Mouse (Mus musculus) forelimb bud, embryonic 11.5 days (tissue): ENCODE data around the gene Nudt4.
A peak's percentile ranks its signal among the peaks of the same experiment; 100 is the strongest.
"Not testable (repeated sequence)": the region's sequence is repeated elsewhere in the genome, so short reads cannot be mapped to it uniquely, and the experiment has no call there.

Source experiments
- DNase-seq: peaks from one replicate; pipeline ENCODE4 v3.0.0-alpha.2; 2012; ENCODE audit warnings: low read depth, low spot score

Nudt4 gene

DNA sequence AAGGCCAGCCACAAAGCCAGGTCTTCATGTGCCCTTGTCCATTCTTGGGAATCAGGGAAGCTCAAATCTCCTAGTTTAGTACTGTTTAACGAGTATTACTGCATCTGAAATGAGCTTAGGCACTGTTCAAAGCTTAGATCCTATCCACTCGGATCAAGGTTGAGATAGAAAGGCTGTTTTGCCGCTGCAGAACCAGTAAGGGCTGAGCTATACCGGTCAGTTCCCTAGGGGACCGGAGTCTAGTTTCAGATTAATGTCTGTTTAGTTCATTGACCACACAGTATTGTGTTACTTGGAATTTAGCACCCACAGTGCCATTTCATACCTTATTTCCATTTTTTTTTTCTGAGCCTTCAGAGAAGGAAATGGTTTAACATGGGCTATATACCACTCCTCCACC is 3.6 kb upstream of the Nudt4 start:
- no peak for DNase-seq

GRCm38 (mm10) chr10:95566786-95567185 is 2.8 kb upstream of the Nudt4 start:
- no peak for DNase-seq

DNA sequence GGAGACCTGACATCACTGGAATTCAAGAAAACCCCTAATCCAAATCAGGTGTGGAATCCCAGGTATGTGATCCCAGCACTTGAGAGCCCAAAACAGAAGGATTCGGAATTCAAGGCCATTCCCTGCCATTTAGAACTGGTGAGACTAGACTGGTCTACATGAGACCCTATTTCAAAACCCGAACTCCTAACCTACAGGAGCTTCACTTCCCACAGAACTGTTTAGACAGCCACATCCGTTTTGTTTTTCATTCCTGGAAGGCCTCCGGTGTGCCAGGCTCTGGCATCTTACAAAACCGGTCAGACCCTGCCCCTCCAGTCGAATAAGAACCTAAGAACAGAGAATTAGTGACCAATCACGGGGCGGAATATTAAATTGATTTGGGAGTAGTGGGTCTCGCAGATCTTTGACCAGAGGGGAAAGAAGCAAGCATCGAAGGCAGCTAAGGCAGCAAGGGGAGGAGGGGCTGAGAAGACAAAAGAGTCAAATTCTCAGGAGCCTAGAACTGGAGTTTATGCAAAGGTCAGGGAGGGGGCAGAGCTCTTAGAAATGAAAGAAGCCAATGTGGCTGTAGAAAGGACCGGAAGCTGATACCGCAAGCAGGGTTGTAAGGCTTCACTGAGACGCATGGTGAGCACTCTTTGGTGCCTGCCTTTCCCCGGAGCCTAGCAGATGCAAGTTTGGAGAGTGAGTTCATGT is 1.4 kb upstream of the Nudt4 start:
- peak; percentile 37 for DNase-seq

DNA sequence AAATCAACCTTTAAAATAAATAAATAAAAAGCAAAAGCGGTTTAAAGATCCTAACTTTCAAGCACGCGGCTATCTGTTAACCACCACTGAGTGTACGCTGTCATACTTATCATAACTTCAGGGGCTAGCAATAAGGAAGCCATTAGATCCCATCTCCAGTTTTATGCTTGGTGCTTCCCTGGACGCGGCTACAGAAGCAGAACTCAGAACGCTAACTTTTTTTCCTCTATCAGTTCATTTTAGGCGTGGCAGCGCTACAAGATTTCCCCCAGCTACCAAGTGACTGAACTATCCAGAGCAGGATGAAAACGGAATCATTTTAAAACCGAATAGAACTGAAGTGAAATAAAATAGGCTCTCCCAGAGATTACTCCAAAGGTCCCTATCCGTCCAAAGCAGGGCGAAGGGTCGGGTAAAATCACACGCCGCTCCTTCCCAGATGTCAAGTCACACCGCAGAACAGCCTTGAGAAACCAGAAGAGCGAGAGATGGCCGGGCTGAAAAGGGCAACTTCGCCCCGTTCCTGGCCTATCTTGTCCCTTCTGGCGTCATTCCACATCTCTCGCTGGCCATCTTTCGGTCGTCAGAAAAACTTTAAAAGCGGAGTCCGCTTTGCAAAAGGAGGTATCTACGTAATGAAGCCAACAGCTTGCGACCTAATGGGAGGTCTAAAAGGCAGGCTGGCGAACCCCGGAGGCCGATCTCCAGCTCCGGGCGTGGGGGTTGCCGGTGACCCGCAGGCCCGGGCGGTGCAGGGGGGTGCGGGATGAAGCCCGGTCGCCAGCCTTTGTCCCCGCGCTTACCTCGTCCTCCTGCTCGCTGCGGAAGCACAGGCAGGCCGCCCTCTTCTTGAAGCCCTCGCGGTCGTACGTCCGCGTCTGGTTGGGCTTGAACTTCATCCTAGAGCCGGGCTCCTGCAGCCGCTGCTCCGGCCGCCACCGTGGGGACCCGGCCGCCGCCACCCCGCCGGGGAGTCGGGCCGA is 796 bp downstream of the Nudt4 start:
- DNase-seq, result no peak

GRCm38 (mm10) chr10:95562395-95562794 is 1.6 kb downstream of the Nudt4 start:
- DNase-seq, result no peak

- DNase-seq, result no peak
Measured at GRCm38 (mm10) chr10:95561616-95562015, 2.3 kb downstream of the Nudt4 start.

GRCm38 (mm10) chr10:95560394-95560983 is 3.5 kb downstream of the Nudt4 start:
- no peak for DNase-seq

DNA sequence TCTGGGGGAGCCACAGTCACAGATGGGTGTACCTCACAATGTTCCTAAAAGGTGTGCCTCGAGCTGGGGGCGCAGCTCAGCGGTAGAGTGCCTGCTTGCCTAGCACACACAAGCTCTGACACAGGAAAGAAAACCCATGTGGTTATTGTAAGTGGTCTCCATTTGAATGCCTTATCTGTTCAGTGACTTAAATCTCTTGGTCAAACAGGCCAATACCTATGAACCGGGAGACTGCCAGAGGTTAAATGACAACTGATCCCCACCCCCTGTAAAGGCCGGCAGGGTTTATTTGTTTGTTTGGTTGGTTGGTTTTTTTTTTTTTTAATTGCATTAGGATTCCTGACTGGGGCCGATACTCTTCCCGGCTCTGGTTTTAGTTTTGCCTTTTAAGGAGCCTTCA is 4.5 kb downstream of the Nudt4 start:
- no peak for DNase-seq

- DNase-seq, result no peak
Measured at GRCm38 (mm10) chr10:95557337-95557828, 6.6 kb downstream of the Nudt4 start.

- no peak for DNase-seq
Measured at GRCm38 (mm10) chr10:95555866-95556265, 8.1 kb downstream of the Nudt4 start.

- no peak for DNase-seq
Measured at GRCm38 (mm10) chr10:95552326-95552725, 11.6 kb downstream of the Nudt4 start.

DNA sequence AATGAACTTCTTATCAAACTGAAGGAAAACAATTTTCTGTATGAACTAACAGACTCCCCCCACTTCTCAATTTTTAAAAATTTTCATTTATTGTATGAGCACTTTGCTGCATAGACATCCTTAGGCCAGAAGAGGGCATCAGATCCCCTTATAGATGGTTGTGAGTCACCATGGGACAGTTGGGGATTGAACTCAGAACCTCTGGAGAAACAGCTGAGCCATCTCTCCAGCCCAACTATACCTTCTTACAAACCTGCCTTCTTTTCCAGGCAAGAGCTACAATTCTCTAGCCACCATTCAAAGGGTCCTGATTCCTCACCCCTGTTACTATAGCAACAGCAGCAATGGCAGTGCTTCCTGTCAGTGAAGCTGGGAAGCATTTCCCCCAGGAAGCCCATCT is 12.2 kb downstream of the Nudt4 start:
- DNase-seq, result no peak

DNA sequence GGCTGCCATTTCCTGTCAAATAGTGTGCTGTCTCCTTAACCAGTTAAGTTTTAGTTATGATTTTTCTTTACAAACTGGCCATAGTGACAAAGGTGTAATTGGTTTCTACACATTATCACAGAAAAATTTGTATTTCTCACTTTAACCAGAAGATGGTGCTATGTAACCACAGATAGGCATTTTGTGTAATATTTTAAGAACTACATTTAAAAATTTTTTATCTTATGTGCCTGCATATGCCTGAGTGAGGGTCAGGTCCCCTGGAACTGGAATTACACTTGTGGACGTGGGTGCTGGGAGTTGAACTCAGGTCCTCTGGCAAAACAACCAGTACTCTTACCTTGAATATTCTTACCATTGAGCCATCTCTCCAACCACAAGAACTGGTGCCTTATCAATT is 13.4 kb downstream of the Nudt4 start:
- DNase-seq, result no peak

DNA sequence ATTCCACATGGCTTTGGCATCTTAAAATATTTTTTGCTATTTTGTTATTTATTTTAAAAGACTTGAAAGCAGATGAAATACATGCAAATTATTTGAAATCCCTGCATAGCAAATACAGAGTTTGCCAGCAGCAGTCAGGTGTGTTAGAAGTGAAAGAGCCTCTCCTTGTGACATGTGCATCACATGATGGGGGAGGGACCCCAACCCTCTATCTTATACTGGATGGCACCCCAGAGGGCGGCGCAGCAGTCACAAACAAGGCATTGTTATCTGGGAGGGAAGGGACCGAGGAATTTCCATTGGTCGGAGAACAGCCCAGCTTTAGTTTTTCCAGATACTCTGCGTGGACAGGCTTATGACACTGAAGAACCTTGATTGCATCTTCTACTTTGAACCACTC is 14.9 kb downstream of the Nudt4 start:
- DNase-seq, result not testable (repeated sequence)

- no peak for DNase-seq
Measured at GRCm38 (mm10) chr10:95548154-95548826, 15.7 kb downstream of the Nudt4 start.

GRCm38 (mm10) chr10:95546178-95546577 is 17.8 kb downstream of the Nudt4 start:
- DNase-seq, result no peak

DNA sequence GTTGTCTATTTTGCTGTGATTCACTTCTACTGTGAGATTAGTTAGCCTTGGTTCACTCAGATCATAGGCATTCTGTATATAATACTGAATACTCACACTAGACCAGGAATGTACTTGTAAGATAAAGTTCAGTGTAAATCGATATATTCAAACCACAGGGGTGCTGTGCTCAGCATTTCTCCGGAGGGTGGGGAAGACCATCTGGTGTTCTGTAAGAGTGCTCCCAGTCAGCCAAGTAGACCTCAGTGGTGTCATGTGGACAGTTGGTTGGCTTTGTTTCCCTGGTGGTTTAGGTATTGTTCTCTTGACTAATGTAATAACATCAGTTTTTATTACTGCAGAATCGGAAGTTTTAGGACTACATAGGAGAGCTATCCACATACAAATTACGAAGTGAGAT is 18.9 kb downstream of the Nudt4 start:
- no peak for DNase-seq

- no peak for DNase-seq
Measured at GRCm38 (mm10) chr10:95544651-95545050, 19.3 kb downstream of the Nudt4 start.

GRCm38 (mm10) chr10:95544004-95544403 is 19.9 kb downstream of the Nudt4 start:
- DNase-seq, result no peak

DNA sequence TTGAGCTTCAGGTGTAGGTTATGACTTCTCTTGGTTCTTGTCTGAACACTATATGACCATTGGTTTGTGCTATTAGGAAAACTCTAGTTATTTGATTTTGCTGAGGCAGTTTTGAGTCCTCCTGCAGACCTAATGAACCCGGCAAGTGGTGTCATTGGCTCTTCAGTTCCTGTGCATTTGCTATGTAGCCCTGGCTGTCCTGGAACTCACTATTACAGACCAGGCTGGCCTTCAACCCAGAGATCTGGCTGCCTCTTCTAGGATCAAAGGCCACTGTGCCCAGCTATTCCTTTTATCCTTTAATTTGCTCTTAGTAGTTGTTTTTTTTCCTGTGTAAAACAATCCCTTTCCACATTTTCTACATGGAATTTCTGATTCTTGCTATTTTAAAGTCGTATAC is 20.6 kb downstream of the Nudt4 start:
- DNase-seq, result no peak

DNA sequence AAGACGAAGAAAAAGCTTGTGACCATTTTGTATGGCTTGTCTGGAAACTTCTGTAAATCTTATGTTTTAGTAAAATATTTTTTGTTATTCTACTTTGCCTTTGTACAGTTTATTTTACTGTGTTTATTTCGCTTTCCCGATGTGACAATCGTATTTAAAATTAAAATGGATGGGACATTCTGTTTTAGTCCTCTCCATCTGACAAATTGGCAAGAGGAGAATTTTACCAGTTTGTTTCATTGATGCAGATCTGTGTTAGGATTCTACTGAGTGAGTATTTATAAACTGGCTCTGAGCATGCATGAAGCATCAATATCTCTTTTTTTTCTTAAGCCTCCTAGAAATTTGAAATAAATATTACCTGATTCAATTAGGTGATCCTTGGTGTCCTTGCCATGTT is 21.0 kb downstream of the Nudt4 start:
- DNase-seq, result no peak

- DNase-seq, result no peak
Measured at GRCm38 (mm10) chr10:95539841-95540240, 24.1 kb downstream of the Nudt4 start.
